ENCODE assay signal across 9 mouse cellular contexts in the genomic region with DNA sequence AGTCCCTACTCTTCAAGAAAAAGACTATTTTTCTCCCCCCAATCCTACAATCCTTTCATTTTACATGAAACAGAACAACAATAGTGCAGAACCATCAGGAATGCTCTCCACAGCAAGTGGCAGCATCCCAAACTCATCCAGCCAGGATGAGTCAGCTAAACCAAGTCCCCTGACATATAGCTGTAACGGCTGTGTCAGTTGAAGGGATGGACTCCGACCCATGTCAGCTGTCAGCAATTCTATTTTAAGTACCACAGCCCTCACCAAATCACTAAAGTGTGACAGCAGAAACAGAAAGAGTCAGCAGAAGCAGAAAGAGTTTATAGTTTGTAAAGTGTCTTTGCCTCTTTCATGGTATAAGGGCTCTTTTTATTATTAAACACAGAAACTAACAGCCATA.
A peak's percentile ranks its signal among the peaks of the same experiment; 100 is the strongest.
DNase-seq lines count a peak whose midpoint lies in the region; ATAC-seq lines count a peak whose summit lies in the region.
"Had no signal": no experiment of that assay in that cellular context is flagged by ENCODE, and none has a peak within 500 bp of the region (broad histone marks: within the 10 kb centered on the region; RNA-seq: fewer than 3 reads in every experiment).

No protein-coding gene starts in this region.

- no peak overlapping the region for H3K4me2 ChIP-seq in kidney, embryonic 15.5 days
- no peak overlapping the region for H3K4me2 ChIP-seq in midbrain, embryonic 13.5 days (replicated peaks)
- H3K4me2 ChIP-seq: limb, embryonic 12.5 days had no signal

- H3K36me3 ChIP-seq in kidney, embryonic 15.5 days: no peaks in the 10 kb centered on the region
- H3K36me3 ChIP-seq in midbrain, embryonic 13.5 days: no peaks in the 10 kb centered on the region
- H3K36me3 ChIP-seq: limb, embryonic 12.5 days had no signal

- H3K4me3 ChIP-seq in kidney, embryonic 15.5 days (replicated peaks): no peak overlapping the region
- no peak overlapping the region for H3K4me3 ChIP-seq in midbrain, embryonic 13.5 days (replicated peaks)
- H3K4me3 ChIP-seq: limb, embryonic 12.5 days had no signal

- 43% methylated on average over 2 of the region's 2 CpGs for WGBS in kidney, embryonic 15.5 days
- 63% methylated on average over 2 of the region's 2 CpGs for WGBS in midbrain, embryonic 13.5 days

- H3K4me1 ChIP-seq in kidney, embryonic 15.5 days: no peaks in the 10 kb centered on the region
- H3K4me1 ChIP-seq in midbrain, embryonic 13.5 days (replicated peaks): no peaks in the 10 kb centered on the region
- H3K4me1 ChIP-seq: limb, embryonic 12.5 days had no signal

- H3K9ac ChIP-seq in kidney, embryonic 15.5 days: no peak overlapping the region
- no peak overlapping the region for H3K9ac ChIP-seq in midbrain, embryonic 13.5 days (replicated peaks)
- H3K9ac ChIP-seq: limb, embryonic 12.5 days had no signal

- intact Hi-C loops in gastrocnemius, postnatal 14 days (cut with DNase I; ENCODE audit: low total_unique reads): no loop called here

- DNase-seq in kidney, adult 18-20 months: peak; percentile 49
- peak; percentile 57 for DNase-seq in Muller cell, postnatal 12 days (ENCODE audit: inconsistent ontology term)
- peak; percentile 42 for DNase-seq in gastrocnemius, postnatal 14 days
- DNase-seq in kidney, postnatal 14 days: peak; percentile 64
- no peak for DNase-seq in frontal cortex, postnatal 10 days (ENCODE audit: low spot score in 2 of 2)
- DNase-seq in embryo, embryonic 10 days (ENCODE audit: low spot score): no peak

- no peaks in the 10 kb centered on the region for H3K9me3 ChIP-seq in kidney, embryonic 15.5 days (replicated peaks)
- no peaks in the 10 kb centered on the region for H3K9me3 ChIP-seq in midbrain, embryonic 13.5 days
- H3K9me3 ChIP-seq: limb, embryonic 12.5 days had no signal

- H3K27ac ChIP-seq in kidney, embryonic 15.5 days: no peak overlapping the region
- H3K27ac ChIP-seq in midbrain, embryonic 13.5 days: no peak overlapping the region
- H3K27ac ChIP-seq: limb, embryonic 12.5 days had no signal

- ATAC-seq in kidney, embryonic 15.5 days (replicated peaks; ENCODE audit: low FRiP score): no peak
- ATAC-seq in midbrain, embryonic 13.5 days: no peak

- H3K27me3 ChIP-seq in kidney, embryonic 15.5 days: no peaks in the 10 kb centered on the region
- H3K27me3 ChIP-seq in midbrain, embryonic 13.5 days: no peaks in the 10 kb centered on the region
- H3K27me3 ChIP-seq: limb, embryonic 12.5 days had no signal

Comparison
In these comparisons a context has a peak if more than half of its experiments do, and no peak if none do; other contexts are left out.
1. DNase-seq: peak in kidney, adult 18-20 months (single experiment), Muller cell, postnatal 12 days (single experiment), gastrocnemius, postnatal 14 days (single experiment) and kidney, postnatal 14 days (single experiment); none in frontal cortex, postnatal 10 days (0 of 2) and embryo, embryonic 10 days (single experiment).